Mouse (Mus musculus): ENCODE results near the gene Kcmf1. TPM values are rescaled to one million over a fixed set of nuclear protein-coding genes. Genes with fewer than 3 reads are reported as not detected.

Gene Kcmf1
- polyA plus RNA-seq, 1 experiment from 2014 or later = 98.3 TPM

GRCm38 (mm10) chr6:72899201-72899780 lies 488 bp downstream of the Kcmf1 start:
- ChIA-PET POLR2A (interaction anchor here (0.7 kb wide), 1 partner anchor 10 kb away, joined by 4 read pairs; no protein-coding TSS in a partner anchor), CTCF (no interaction called here)
- ATAC-seq (peak; percentile 60), DNase-seq (ENCODE audit: low read depth, low spot score) (no peak)
- TF ChIP-seq CTCF (IDR thresholded peaks at IDR 0.05) = no peak
- in situ Hi-C loops (cut with MboI; ENCODE audit: low pct_unique_long_range_greater_than_20kb) = no loop called here
- H3K27me3 ChIP-seq = no peaks in the 10 kb centered on the region

DNA sequence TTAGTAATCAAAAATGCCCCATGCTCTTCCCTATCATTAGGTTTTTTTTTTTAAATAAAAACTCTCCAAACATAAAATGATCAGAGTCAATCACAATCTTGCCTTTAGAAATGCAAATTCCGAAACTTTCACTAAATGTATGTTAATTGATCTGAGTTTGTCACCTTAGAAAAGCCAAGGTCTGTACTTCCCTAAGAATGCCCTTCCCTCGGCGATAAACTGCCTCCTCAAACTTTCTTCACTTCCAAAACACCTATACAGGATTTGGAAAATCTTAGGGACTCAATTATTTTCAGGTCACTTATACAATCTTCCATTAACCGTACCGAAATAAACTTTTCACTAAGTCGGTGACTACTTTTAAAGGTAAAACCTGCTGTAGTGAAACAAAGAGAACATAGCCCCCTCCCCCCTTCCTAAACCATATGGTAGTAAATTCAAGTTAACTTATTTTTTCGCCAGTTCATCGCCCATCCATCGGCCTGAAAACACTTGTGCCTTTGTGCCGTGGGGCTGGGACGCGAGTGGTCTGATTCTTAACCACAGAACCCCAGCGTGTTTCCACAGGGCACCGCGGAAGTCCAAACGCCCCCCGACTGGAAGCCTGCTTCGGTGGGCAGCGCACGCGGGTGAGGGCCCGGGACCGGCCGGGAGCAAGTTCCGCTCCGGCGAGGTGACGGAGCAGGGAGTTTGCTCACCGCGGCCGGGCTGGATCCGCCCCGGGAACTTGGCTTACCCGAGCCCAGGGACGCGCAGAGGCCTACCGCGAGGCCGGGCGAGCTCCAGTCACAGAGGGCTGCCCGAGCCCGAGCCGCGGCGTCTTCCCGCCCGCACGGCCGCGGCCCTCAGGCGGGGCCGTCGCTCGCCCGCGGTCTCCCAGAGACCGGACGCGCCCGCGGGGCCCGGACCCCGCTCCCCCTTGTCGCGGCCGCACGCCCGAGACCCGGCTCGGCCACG lies 1.3 kb downstream of the Kcmf1 start:
- DNase-seq (ENCODE audit: low read depth, low spot score) = no peak
- peak; percentile 10 for ATAC-seq
- no peak for TF ChIP-seq CTCF (IDR thresholded peaks at IDR 0.05)
- in situ Hi-C loops (cut with MboI; ENCODE audit: low pct_unique_long_range_greater_than_20kb) = no loop called here
- POLR2A ChIA-PET = no interaction called here
- CTCF ChIA-PET = no interaction called here
- H3K27me3 ChIP-seq = no peaks in the 10 kb centered on the region

DNA sequence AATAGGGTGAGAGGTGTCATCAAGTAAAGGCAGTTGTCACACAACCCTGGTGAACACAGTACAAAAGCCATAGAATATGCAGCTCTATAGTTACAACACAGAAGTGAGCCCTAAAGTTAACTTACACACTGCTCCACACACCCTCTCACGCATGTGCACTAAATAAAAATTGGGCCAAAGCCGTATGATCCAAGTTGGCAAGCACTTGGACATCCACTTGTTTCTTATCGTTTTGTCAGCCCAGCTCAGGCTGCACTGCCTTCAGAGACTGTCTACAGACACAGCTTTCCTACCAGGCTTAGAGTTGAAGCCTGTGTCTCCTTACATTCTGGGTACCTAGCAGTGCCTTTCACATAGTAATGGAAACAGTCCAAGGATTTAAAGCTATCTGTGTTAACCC lies 4.8 kb downstream of the Kcmf1 start:
- no peaks in the 10 kb centered on the region for H3K27me3 ChIP-seq
- TF ChIP-seq CTCF (IDR thresholded peaks at IDR 0.05) = no peak
- no peak for ATAC-seq
- DNase-seq (ENCODE audit: low read depth, low spot score) = no peak
- in situ Hi-C loops (cut with MboI; ENCODE audit: low pct_unique_long_range_greater_than_20kb) = no loop called here
- ChIA-PET POLR2A (no interaction called here), CTCF (interaction anchor here (2.1 to 3.5 kb wide), 2 partner anchors 10 to 12 kb away, joined by 6 to 14 read pairs; no protein-coding TSS in a partner anchor)

- in situ Hi-C loops (cut with MboI; ENCODE audit: low pct_unique_long_range_greater_than_20kb) = no loop called here
- ChIA-PET CTCF (no interaction called here), POLR2A (no interaction called here)
- DNase-seq (ENCODE audit: low read depth, low spot score) = no peak
- no peak for ATAC-seq
- H3K27me3 ChIP-seq = no peaks in the 10 kb centered on the region
- no peak for TF ChIP-seq CTCF (IDR thresholded peaks at IDR 0.05)
These were observed 8.5 kb downstream of the Kcmf1 start for GRCm38 (mm10) chr6:72891238-72891637.

DNA sequence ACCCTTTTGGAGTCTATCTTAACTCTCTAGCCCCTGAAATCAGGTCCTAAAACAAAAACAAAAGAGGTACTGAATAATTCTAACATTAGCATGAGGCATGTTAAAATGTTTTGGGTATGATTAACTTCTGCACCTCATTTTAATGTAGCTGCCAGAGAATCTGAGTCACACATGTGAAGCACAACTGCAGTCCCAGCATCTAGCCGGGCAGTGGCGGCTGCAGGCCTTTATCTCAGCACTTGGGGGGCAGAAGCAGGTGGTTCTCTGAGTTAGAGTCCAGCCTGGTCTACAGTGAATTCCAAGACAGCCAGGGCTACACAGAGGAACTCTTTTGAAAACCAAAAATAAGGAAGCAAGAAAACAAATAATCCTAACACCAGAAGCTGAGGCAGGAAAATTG lies 11.1 kb downstream of the Kcmf1 start:
- ChIA-PET POLR2A (no interaction called here), CTCF (no interaction called here)
- no peaks in the 10 kb centered on the region for H3K27me3 ChIP-seq
- in situ Hi-C loops (cut with MboI; ENCODE audit: low pct_unique_long_range_greater_than_20kb) = no loop called here
- DNase-seq (ENCODE audit: low read depth, low spot score) (no peak), ATAC-seq (peak; percentile 73)
- TF ChIP-seq CTCF (IDR thresholded peaks at IDR 0.05) = no peak

- no peak for DNase-seq (ENCODE audit: low read depth, low spot score)
- ChIA-PET POLR2A (no interaction called here), CTCF (interaction anchor here (1.1 to 1.2 kb wide), 2 partner anchors 14 to 135 kb away, joined by 3 read pairs; no protein-coding TSS in a partner anchor)
- ATAC-seq = no peak
- TF ChIP-seq CTCF (IDR thresholded peaks at IDR 0.05) = no peak
- no peaks in the 10 kb centered on the region for H3K27me3 ChIP-seq
- in situ Hi-C loops (cut with MboI; ENCODE audit: low pct_unique_long_range_greater_than_20kb) = no loop called here
These were observed 14.5 kb downstream of the Kcmf1 start for GRCm38 (mm10) chr6:72885268-72885667.

- H3K27me3 ChIP-seq = no peaks in the 10 kb centered on the region
- TF ChIP-seq CTCF (IDR thresholded peaks at IDR 0.05) = no peak
- ATAC-seq (no peak), DNase-seq (ENCODE audit: low read depth, low spot score) (no peak)
- ChIA-PET POLR2A (no interaction called here), CTCF (interaction anchor here (1.2 to 3.2 kb wide), 2 partner anchors 11 to 13 kb away, joined by 3 to 14 read pairs; no protein-coding TSS in a partner anchor)
- in situ Hi-C loops (cut with MboI; ENCODE audit: low pct_unique_long_range_greater_than_20kb) = no loop called here
These were observed 15.0 kb downstream of the Kcmf1 start for GRCm38 (mm10) chr6:72884767-72885166.

- H3K27me3 ChIP-seq = no peaks in the 10 kb centered on the region
- in situ Hi-C loops (cut with MboI; ENCODE audit: low pct_unique_long_range_greater_than_20kb) = no loop called here
- DNase-seq (ENCODE audit: low read depth, low spot score) = no peak
- ChIA-PET CTCF (interaction anchor here (0.6 to 3.2 kb wide), 3 partner anchors 9 to 19 kb away, joined by 3 to 14 read pairs (median 3); no protein-coding TSS in a partner anchor), POLR2A (interaction anchor here (0.6 to 0.7 kb wide), 2 partner anchors 22 to 416 kb away, joined by 3 read pairs; no protein-coding TSS in a partner anchor)
- TF ChIP-seq CTCF (IDR thresholded peaks at IDR 0.05) = no peak
- ATAC-seq = no peak
These were observed 16.9 kb downstream of the Kcmf1 start for GRCm38 (mm10) chr6:72882661-72883458.

DNA sequence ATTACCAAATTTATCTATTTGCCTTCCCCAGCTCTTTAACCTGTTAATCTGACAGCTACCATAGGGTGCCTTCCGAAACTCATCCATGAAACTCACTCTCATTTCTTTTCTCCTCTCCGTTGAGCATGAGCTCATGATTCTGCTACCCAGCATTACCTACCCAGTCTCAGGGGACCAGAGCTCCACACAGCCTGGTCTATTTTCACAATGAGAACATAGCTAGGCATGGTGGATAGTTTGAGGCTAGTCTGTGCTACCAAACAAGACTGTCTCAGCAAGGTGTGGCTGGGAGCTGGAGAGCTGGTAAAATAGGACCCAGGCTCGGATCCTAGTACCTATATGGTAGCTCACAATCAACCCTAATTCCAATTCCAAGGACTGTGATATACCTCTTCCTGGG lies 17.6 kb downstream of the Kcmf1 start:
- POLR2A ChIA-PET = interaction anchor here (1.6 kb wide), 1 partner anchor 19 kb away, joined by 3 read pairs; no protein-coding TSS in a partner anchor
- CTCF ChIA-PET = interaction anchor here (1.5 to 3.2 kb wide), 2 partner anchors 13 to 19 kb away, joined by 3 to 14 read pairs; no protein-coding TSS in a partner anchor
- in situ Hi-C loops (cut with MboI; ENCODE audit: low pct_unique_long_range_greater_than_20kb) = no loop called here

DNA sequence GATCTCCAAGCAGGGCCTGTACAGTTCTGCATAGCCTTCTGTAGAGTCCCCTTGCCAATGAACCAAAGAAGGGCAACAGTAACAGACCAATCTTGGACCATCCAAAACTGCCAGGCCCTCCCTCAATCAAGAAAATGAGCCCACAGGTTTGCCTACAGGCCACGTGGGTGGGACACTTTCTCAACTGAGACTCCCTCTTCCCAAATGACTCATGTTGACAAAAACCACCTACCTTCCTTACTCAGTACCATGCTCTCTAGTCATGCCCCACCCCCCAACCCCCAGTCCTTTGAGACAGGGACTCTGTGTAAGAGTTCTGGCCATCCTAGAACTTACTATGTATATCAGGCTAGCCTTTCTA lies 18.2 kb downstream of the Kcmf1 start:
- peak; percentile 49 for ATAC-seq
- in situ Hi-C loops (cut with MboI; ENCODE audit: low pct_unique_long_range_greater_than_20kb) = no loop called here
- ChIA-PET POLR2A (interaction anchor here (1.6 kb wide), 1 partner anchor 20 kb away, joined by 3 read pairs; no protein-coding TSS in a partner anchor), CTCF (interaction anchor here (3.2 kb wide), 1 partner anchor 14 kb away, joined by 14 read pairs; no protein-coding TSS in a partner anchor)
- TF ChIP-seq CTCF (IDR thresholded peaks at IDR 0.05) = no peak
- DNase-seq (ENCODE audit: low read depth, low spot score) = no peak
- no peaks in the 10 kb centered on the region for H3K27me3 ChIP-seq

More for the DNA sequence above, 17.6 kb downstream of the Kcmf1 start:
- no peak for ATAC-seq
- H3K27me3 ChIP-seq = no peaks in the 10 kb centered on the region
- no peak for TF ChIP-seq CTCF (IDR thresholded peaks at IDR 0.05)
- DNase-seq (ENCODE audit: low read depth, low spot score) = no peak
